Mouse (Mus musculus) thymus, postnatal 4 days (tissue): ENCODE results near the gene Wrb.
A peak's percentile ranks its signal among the peaks of the same experiment; 100 is the strongest.
"Not testable (repeated sequence)": the region's sequence is repeated elsewhere in the genome, so short reads cannot be mapped to it uniquely, and the experiment has no call there.

Source experiments
- DNase-seq: peaks from one replicate; pipeline ENCODE4 v3.0.0; 2021

Gene Wrb

DNA sequence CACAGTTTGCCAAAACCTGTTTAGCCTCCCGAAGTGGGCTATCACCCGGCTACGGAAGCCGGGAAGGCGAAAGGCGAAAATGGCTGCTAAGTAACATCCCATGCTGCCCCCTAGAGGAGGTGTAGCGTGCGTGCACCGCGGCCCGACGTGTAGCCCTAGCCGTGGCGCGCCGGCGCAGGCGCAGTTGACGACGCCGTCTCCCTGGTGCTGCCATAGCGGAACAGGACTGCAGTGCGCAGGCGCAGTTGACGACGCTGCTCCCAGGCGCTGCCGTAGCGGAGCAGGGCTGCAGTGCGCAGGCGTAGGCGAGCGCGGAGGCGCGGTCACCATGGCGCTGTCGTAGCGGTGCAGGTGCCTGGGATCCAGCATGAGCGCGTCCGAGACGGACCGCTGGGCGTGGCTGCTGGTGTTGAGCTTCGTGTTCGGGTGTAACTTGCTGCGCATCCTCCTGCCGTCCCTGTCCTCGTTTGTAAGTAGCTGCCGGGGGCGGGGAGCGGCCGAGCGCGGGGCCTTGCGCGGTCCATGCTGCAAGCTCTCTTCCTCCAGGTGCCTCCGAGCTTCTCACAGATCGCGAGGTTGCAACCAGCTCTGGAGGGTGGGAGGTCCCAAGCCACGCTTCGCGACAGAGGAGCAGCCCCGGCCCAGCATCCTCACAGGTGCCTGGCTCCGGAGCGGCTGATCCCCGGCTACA is at the start of gene Wrb:
Gene Wrb (plus strand): TSS at position 298 of the 691 bp plus-strand sequence.
- peak; percentile 100 for DNase-seq

GRCm38 (mm10) chr16:96095966-96096365 is 49.2 kb upstream of the Wrb start:
- DNase-seq, result no peak

DNA sequence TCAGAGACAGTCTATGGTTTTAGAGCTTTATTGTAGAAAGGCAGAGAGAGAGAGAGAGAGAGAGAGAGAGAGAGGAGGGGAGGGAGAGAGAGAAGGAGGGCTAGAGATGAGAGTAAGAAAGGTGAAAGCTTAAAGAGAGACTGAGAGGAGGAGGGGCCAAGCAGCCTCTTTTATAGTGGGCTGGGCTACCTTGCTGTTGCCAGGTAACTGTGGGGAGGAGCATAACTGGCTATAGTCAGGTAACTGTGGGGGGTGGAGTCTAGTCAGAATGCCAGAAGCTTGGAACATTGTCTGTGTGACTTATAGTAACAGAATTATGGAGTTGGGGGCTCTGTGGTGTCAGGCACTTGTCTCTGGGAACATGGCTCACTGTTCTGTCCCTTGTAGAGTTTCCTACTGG is 47.4 kb upstream of the Wrb start:
- DNase-seq, result not testable (repeated sequence)

GRCm38 (mm10) chr16:96103036-96103435 is 42.2 kb upstream of the Wrb start:
- DNase-seq, result peak; percentile 58

- no peak for DNase-seq
Observed at GRCm38 (mm10) chr16:96109673-96110072, 35.5 kb upstream of the Wrb start.

DNA sequence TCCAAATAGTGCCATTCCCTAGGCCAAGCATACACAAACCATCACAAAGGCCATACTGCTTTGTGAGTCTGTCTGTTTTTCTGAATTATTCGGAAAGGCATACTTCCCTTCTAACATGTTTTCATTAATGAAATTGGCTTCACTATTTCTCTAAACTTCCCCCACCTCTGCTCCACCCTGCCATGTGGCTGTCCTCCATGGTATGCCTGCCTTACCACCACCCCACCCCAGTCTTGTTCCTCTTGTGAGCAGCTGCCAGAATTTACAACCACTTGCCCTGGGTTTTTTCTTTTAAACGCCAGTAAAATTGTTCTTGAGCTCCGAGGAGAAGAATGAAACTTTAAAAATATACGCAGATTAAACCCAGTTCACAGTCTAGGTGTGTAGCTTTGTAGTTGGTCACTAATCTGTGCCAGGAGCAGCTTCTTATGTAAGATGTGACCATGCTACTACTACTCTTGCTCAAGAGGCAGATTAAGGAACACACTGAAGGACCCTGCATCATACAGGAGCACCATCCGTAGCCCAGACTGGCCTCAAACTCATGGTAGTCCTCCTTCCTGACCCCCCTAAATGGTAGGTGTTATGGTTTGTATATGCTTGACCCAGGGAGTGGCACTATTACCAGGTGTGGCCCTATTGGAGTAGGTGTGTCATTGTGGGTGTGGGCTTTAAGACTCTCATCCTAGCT is 34.4 kb upstream of the Wrb start:
- DNase-seq, result no peak

- DNase-seq, result peak; percentile 53
Observed at GRCm38 (mm10) chr16:96112769-96113168, 32.4 kb upstream of the Wrb start.

DNA sequence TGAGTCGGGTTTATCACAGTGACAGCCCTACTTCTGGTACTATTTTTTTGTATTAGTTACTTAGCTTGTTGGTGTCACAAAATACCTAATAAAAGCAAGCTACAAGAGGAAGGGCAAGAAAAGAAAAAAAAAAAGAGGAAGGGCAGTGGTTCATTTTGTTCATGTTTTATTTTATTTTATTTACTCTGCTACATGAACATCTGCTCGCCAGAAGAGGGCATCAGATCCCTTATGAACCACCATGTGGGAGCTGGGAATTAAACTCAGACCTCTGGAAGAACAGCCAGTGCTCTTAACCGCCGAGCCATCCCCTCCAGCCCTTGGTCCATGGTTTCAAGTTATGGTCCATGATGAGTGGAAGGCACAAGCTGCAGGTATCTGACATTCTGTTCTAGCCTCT is 30.5 kb upstream of the Wrb start:
- no peak for DNase-seq

GRCm38 (mm10) chr16:96120022-96120623 is 25.1 kb upstream of the Wrb start:
- DNase-seq, result no peak

DNA sequence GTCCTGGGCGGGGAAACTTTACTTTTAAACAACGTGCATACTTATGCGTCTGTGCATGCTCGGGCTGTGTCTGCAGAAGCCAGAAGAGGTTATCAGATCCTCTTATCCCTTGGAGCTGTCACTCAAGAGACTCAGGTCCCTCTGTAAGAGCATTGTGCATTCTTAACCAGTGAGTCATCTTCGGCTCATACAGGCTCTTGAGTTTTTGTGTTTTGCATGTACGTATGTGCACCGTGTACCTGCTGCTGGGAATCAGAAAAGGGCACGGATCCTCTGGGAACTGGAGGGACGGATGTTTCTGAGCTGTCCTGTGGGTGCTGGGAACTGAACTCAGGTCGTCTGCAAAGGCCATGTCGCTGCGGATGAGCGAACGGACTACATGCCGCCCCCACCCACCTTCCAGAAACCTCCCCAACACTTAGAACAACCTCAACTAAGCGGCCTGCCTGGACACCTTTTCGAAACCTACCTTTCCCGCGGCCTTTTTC is 18.5 kb upstream of the Wrb start:
- DNase-seq, result peak; percentile 12

DNA sequence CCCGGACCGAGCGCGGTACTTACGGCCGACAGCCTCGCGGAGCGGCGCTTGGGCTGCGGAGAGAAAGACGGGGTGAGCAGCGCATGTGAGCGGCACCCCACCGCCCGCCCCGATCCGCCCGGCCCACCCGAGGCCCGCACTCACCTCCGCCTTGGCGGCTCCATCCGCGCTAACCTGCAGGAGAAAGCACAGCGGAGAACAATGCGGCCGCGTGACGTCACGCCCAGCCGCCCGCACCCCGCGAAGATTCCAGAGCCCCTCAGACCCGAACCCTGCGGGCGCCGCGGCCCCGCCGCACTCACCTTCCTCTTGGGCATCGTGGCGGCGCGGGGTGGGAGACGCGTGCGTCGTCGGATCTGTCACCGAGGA is 17.9 kb upstream of the Wrb start:
- DNase-seq, result no peak

GRCm38 (mm10) chr16:96127657-96128344 is 17.4 kb upstream of the Wrb start, which contains the start of gene Hmgn1:
TSS of gene Hmgn1 (minus strand) at chr16:96127729.
- peak; percentile 97 for DNase-seq

- no peak for DNase-seq
Observed at GRCm38 (mm10) chr16:96128466-96128865, 16.7 kb upstream of the Wrb start.

DNA sequence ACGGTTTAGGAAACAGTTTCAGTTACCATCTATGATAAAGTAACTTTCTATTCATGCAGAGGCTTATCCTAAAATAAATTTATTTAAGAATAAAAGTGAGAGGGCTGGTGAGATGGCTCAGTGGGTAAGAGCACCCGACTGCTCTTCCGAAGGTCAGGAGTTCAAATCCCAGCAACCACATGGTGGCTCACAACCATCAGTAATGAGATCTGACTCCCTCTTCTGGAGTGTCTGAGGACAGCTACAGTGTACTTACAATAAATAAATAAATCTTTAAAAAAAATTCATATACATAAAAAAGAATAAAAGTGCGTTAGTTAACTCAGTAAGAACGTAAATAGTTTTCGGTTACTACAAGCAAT is 478 bp upstream of the Wrb start:
- DNase-seq, result not testable (repeated sequence)

GRCm38 (mm10) chr16:96145814-96146213 is 607 bp downstream of the Wrb start:
- no peak for DNase-seq

- no peak for DNase-seq
Observed at GRCm38 (mm10) chr16:96148834-96149233, 3.6 kb downstream of the Wrb start.

DNA sequence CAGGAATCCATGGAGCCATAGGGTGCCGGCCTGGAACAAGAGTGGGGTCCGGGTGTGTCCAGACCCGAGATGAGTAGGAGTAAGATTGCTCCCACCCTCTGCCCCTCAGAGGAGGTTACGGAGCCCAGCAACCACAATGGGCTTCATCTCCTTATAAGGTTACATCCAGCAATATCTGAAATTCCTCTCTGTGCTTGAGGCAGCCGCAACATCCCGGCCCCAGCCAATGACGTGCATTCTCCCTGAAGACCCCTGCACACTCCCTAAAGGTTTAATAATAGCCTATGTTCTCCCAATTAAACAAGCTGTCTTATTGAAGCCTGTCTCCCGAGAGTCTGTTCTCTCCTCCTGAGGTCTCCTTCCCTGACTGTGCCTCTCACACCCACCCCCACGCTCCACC is 4.1 kb downstream of the Wrb start:
- no peak for DNase-seq

DNA sequence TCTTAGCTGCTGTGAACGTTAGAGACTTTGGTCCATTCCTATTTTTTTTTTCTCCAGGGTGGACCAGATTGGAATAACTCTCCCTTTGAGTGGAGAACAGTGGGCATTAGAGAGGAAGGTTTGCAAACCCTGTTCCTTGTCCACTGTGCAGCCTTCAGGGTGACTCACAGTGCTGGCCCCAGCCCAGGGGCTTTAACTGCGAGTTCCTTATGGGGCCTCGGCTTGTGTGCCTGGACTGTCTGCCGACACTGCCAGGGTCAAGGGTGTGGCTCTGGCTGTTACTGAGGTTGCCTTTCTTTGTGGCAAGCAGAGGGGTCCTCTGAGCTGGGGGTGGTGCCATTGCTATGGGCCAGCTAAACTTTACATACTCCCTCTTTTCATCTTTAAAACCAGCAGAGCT is 5.8 kb downstream of the Wrb start:
- no peak for DNase-seq

- peak; percentile 91 for DNase-seq
Observed at GRCm38 (mm10) chr16:96151551-96151950, 6.3 kb downstream of the Wrb start.

- DNase-seq, result no peak
Observed at GRCm38 (mm10) chr16:96154476-96154875, 9.3 kb downstream of the Wrb start.

- no peak for DNase-seq
Observed at GRCm38 (mm10) chr16:96156019-96156418, 10.8 kb downstream of the Wrb start.

DNA sequence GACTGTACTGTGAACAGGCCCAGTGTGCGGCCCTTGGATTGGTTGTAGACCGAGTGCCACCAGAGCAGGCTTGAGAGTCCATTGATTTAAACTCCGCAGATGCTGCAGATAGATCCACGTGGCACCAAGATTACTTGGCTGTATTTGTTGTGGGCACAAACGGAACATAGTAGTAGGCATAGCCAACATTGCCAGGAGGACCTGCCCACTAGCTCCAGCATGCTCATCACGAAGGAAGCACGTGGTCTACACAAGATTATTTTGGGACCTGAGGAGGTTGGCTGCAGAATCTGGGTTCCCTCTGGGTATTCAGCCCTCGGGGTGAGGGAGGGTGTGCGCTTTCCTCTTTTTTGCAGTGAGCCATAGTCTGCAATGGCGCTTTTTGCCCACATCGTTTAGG is 12.0 kb downstream of the Wrb start:
- DNase-seq, result no peak

GRCm38 (mm10) chr16:96158511-96159080 is 13.4 kb downstream of the Wrb start:
- DNase-seq, result no peak
